Mouse (Mus musculus): ENCODE measurements around the gene Zfp346.

- TF ChIP-seq GATA1 (IDR thresholded peaks at IDR 0.05; ENCODE audit: borderline replicate concordance, low read length): no peak
- no peak for TF ChIP-seq FLI1 (IDR thresholded peaks at IDR 0.05; ENCODE audit: low read length)
These were observed 72.9 kb downstream of the Zfp346 start for GRCm38 (mm10) chr13:55177903-55178496.

All from megakaryocyte, embryonic 14.5 days (primary cell).